Mouse (Mus musculus) neural tube, embryonic 13.5 days (tissue): ENCODE measurements around the gene Efna2. TPM values are rescaled to one million over a fixed set of nuclear protein-coding genes. Genes with fewer than 3 reads are reported as not detected.

ENCODE experiments used
- ATAC-seq: fragments of 200-750 bp; cut with Nextera tagmentation; 2 replicates; pipeline ENCODE4 v1.8.0; 2017; ENCODE audit warnings: low read depth, mild to moderate bottlenecking, moderate TSS enrichment, moderate library complexity
- H3K27ac ChIP-seq: fragments of 300-500 bp; sonication (generic); replicated peaks from 2 replicates; pipeline ENCODE4 v1.5.1; 2015; ENCODE audit warnings: moderate library complexity, mild to moderate bottlenecking, inconsistent platforms
- H3K27me3 ChIP-seq: fragments of 300-500 bp; sonication (generic); 2 replicates; pipeline ENCODE4 v1.6.1; 2015; ENCODE audit warnings: mild to moderate bottlenecking, inconsistent platforms
- H3K36me3 ChIP-seq: fragments of 300-500 bp; sonication (generic); 2 replicates; pipeline ENCODE4 v1.6.1; 2015; ENCODE audit warnings: mild to moderate bottlenecking, inconsistent platforms
- H3K4me1 ChIP-seq: fragments of 300-500 bp; sonication (generic); replicated peaks from 2 replicates; pipeline ENCODE4 v1.6.1; 2015; ENCODE audit warnings: inconsistent platforms
- H3K4me2 ChIP-seq: fragments of 300-500 bp; sonication (generic); 2 replicates; pipeline ENCODE4 v1.6.1; 2015; ENCODE audit warnings: inconsistent platforms, mild to moderate bottlenecking, moderate library complexity
- H3K4me3 ChIP-seq: fragments of 300-500 bp; sonication (generic); 2 replicates; pipeline ENCODE4 v1.5.1; 2015; ENCODE audit warnings: mild to moderate bottlenecking, inconsistent platforms
- H3K9ac ChIP-seq: fragments of 300-500 bp; sonication (generic); 2 replicates; pipeline ENCODE4 v1.6.1; 2015; ENCODE audit warnings: moderate library complexity, mild to moderate bottlenecking, inconsistent platforms
- H3K9me3 ChIP-seq: fragments of 300-500 bp; sonication (generic); 2 replicates; pipeline ENCODE4 v1.6.1; 2016; ENCODE audit warnings: inconsistent platforms
- WGBS: fragments of 180-500 bp; shearing (Covaris S2); methylation state at CpG from one replicate; pipeline ENCODE4 v1.1.7; 2015; 5-methylcytosine and 5-hydroxymethylcytosine counted together
- polyA plus RNA-seq: library from polyadenylated mRNA; unstranded; fragments of >200 nt; fragmentation: Nextera tagmentation; extraction: Ambion mirVana; gene quantifications from 2 replicates; pipeline ENCODE4 v1.2.1, GENCODE M21; 2015

Efna2 gene
- polyA plus RNA-seq, 1 experiment from 2014 or later: 34.0 TPM

- Histone ChIP-seq H3K27me3 (no peaks in the 10 kb centered on the region), H3K27ac (no peak overlapping the region), H3K4me1 (peaks cover 3% of the 10 kb centered on the region), H3K4me3 (no peak overlapping the region), H3K9ac (no peak overlapping the region), H3K9me3 (no peaks in the 10 kb centered on the region), H3K4me2 (no peak overlapping the region), H3K36me3 (peaks cover 100% of the 10 kb centered on the region)
- WGBS: 85% methylated on average over 3 of the region's 3 CpGs
- no peak for ATAC-seq
Observed at GRCm38 (mm10) chr10:80238306-80238705, 59.0 kb downstream of the Efna2 start.

Other genes starting within 250 kb of the Efna2 start
- 67.0 and 85.7 TPM in 2 replicates for gene Wdr18, start 219.3 kb upstream of the Efna2 start, polyA plus RNA-seq
- 0.58 and 0.61 TPM in 2 replicates for gene Grin3b, start 208.8 kb upstream of the Efna2 start, polyA plus RNA-seq
- 21.0 and 21.4 TPM in 2 replicates for gene Tmem259, start 195.2 kb upstream of the Efna2 start, polyA plus RNA-seq
- 55.6 and 56.2 TPM in 2 replicates for gene Cnn2, start 190.9 kb upstream of the Efna2 start, polyA plus RNA-seq
- 7.7 and 8.1 TPM in 2 replicates for gene Abca7, start 183.0 kb upstream of the Efna2 start, polyA plus RNA-seq
- gene Arhgap45, start 162.8 kb upstream of the Efna2 start, polyA plus RNA-seq: 2.4 and 2.9 TPM in 2 replicates
- 141 and 153 TPM in 2 replicates for gene Polr2e, start 139.7 kb upstream of the Efna2 start, polyA plus RNA-seq
- gene Gpx4, start 132.3 kb upstream of the Efna2 start, polyA plus RNA-seq: 505 and 556 TPM in 2 replicates
- 12.9 and 13.0 TPM in 2 replicates for gene Sbno2, start 73.9 kb upstream of the Efna2 start, polyA plus RNA-seq
- 13.3 and 16.8 TPM in 2 replicates for gene Stk11, start 63.7 kb upstream of the Efna2 start, polyA plus RNA-seq
- gene Atp5d, start 40.9 kb upstream of the Efna2 start, polyA plus RNA-seq: 467 and 481 TPM in 2 replicates
- gene Cbarp, start 38.6 kb upstream of the Efna2 start, polyA plus RNA-seq: 53.9 and 55.1 TPM in 2 replicates
- gene Midn, start 31.2 kb upstream of the Efna2 start, polyA plus RNA-seq: 31.0 and 35.8 TPM in 2 replicates
- 325 and 351 TPM in 2 replicates for gene Cirbp, start 13.5 kb upstream of the Efna2 start, polyA plus RNA-seq
- 11.4 and 16.3 TPM in 2 replicates for gene 1600002K03Rik, start 6.5 kb upstream of the Efna2 start, polyA plus RNA-seq
- gene Mum1, start 47.0 kb downstream of the Efna2 start, polyA plus RNA-seq: 46.5 and 60.7 TPM in 2 replicates
- 250 and 275 TPM in 2 replicates for gene Ndufs7, start 69.6 kb downstream of the Efna2 start, polyA plus RNA-seq
- gene Gamt, start 81.5 kb downstream of the Efna2 start, polyA plus RNA-seq: 31.2 and 33.0 TPM in 2 replicates
- gene Dazap1, start 82.0 kb downstream of the Efna2 start, polyA plus RNA-seq: 59.8 and 66.5 TPM in 2 replicates
- 573 and 601 TPM in 2 replicates for gene Rps15, start 113.0 kb downstream of the Efna2 start, polyA plus RNA-seq
- 153 and 156 TPM in 2 replicates for gene Apc2, start 116.5 kb downstream of the Efna2 start, polyA plus RNA-seq
- gene 2310011J03Rik, start 141.1 kb downstream of the Efna2 start, polyA plus RNA-seq: 27.9 and 30.7 TPM in 2 replicates
- 2.9 and 3.6 TPM in 2 replicates for gene Pcsk4, start 150.0 kb downstream of the Efna2 start, polyA plus RNA-seq
- 3.3 and 4.5 TPM in 2 replicates for gene Reep6, start 150.5 kb downstream of the Efna2 start, polyA plus RNA-seq
- gene Adamtsl5, start 168.9 kb downstream of the Efna2 start, polyA plus RNA-seq: 1.6 and 1.8 TPM in 2 replicates
- 1.0 and 1.5 TPM in 2 replicates for gene Plk5, start 177.0 kb downstream of the Efna2 start, polyA plus RNA-seq
- 15.6 and 16.7 TPM in 2 replicates for gene Mex3d, start 208.2 kb downstream of the Efna2 start, polyA plus RNA-seq
- gene Mbd3, start 220.1 kb downstream of the Efna2 start, polyA plus RNA-seq: 238 and 241 TPM in 2 replicates
- gene Uqcr11, start 227.3 kb downstream of the Efna2 start, polyA plus RNA-seq: 462 and 574 TPM in 2 replicates